In the genomic region with DNA sequence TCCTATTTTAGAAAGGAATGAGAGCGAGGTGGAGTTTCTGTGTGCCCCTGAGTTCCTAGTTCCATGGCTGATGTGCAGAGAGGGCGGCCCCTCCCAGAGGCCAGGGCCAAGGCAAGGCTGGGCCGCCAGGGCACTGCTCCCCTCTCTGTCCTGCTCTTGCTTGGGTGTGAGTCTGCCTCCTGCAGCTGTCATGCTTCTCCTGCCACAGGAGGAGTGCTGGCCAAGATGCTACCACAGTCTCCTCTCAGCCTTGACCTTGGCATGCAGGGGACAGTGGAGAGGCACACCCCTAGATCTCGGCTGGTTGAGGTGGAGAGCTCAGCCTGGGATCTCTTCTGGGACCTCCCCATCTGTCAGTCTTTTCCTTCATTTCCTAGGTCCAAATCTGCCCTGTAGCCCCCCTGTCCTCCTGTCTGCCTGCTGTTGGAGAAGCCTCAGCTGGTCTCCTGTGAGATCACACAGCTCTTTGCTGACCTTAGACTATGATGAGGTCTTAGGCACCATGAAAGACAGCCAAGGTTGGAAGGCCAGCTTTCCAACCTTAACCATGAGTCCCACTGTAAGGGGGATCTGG, we compare ENCODE assay signal across 16 mouse cellular contexts. TPM values are rescaled to one million over a fixed set of nuclear protein-coding genes. Genes with fewer than 3 reads are reported as not detected.
"Had no signal": no experiment of that assay in that cellular context is flagged by ENCODE, and none has a peak within 500 bp of the region (broad histone marks: within the 10 kb centered on the region; RNA-seq: fewer than 3 reads in every experiment).

No protein-coding gene starts in this region.

- H3K9ac ChIP-seq: liver, embryonic 12.5 days; midbrain, embryonic 15.5 days had no signal

- H3K27ac ChIP-seq: left cerebral cortex, adult 2 months; limb, embryonic 10.5 days; liver, embryonic 12.5 days; midbrain, embryonic 15.5 days had no signal

- ATAC-seq: intestine, embryonic 16.5 days; liver, embryonic 12.5 days; midbrain, embryonic 15.5 days had no signal

- H3K4me2 ChIP-seq: liver, embryonic 12.5 days; midbrain, embryonic 15.5 days had no signal

- H3K36me3 ChIP-seq: liver, embryonic 12.5 days; midbrain, embryonic 15.5 days had no signal

- DNase-seq: kidney, adult 2 months; kidney, postnatal 25 days; right cerebral cortex, postnatal 14 days; thymus, postnatal 4 days had no signal

- H3K27me3 ChIP-seq: midbrain, embryonic 15.5 days had no signal

- H3K4me3 ChIP-seq: left cerebral cortex, adult 2 months; limb, embryonic 10.5 days; liver, embryonic 12.5 days; midbrain, embryonic 15.5 days had no signal

- H3K9me3 ChIP-seq: limb, embryonic 10.5 days; liver, embryonic 12.5 days; midbrain, embryonic 15.5 days had no signal

- H3K4me1 ChIP-seq: liver, embryonic 12.5 days; midbrain, embryonic 15.5 days had no signal

RNA-seq across cellular contexts. Expression of gene Kbtbd13, which starts 10.3 kb away (rescaled TPM):
- total RNA-seq: megakaryocyte-erythroid progenitor cell, adult 5-6 weeks had no signal

RNA-seq across cellular contexts. Expression of gene Rasl12, which starts 17.2 kb away (rescaled TPM):
- total RNA-seq: megakaryocyte-erythroid progenitor cell, adult 5-6 weeks had no signal

RNA-seq across cellular contexts. Expression of gene Ubap1l, which starts 20.3 kb away (rescaled TPM):
- polyA plus RNA-seq: liver, embryonic 12.5 days; liver, embryonic 16.5 days; stomach, postnatal 0 days had no signal

RNA-seq across cellular contexts. Expression of gene Slc51b, which starts 41.7 kb away (rescaled TPM):
- total RNA-seq: layer of hippocampus, postnatal 25 days; left cerebral cortex, adult 2 months; left cerebral cortex, postnatal 14 days; megakaryocyte-erythroid progenitor cell, adult 5-6 weeks had no signal
- polyA plus RNA-seq: limb, embryonic 10.5 days; limb, embryonic 14.5 days; liver, embryonic 12.5 days; midbrain, embryonic 15.5 days; neural tube, embryonic 14.5 days; stomach, postnatal 0 days had no signal
